Mouse (Mus musculus) kidney, adult 2 months (tissue): ENCODE measurements around the gene Hoxc12.

ENCODE experiments used
- CTCF ChIP-seq: fragments of 200-500 bp; conservative IDR thresholded peaks from 2 replicates; pipeline ENCODE4 v1.5.1; 2011; ENCODE audit warnings: low read depth, mild to moderate bottlenecking, control low read depth, low read length, moderate library complexity, mixed read lengths; ENCODE audit not compliant: insufficient read depth, insufficient read length
- POLR2A ChIP-seq: fragments of 200-500 bp; IDR thresholded peaks from one replicate; pipeline ENCODE4 v1.6.1; 2011; ENCODE audit warnings: low read depth, low read length, control low read depth

- TF ChIP-seq POLR2A = no peak
- no peak for TF ChIP-seq CTCF
These were observed 31.6 kb upstream of the Hoxc12 start for GRCm38 (mm10) chr15:102904946-102905345.
